Mouse (Mus musculus) urinary bladder, postnatal 10 days (tissue): Measurements from ENCODE around the gene Unc93a.
"Not testable (repeated sequence)": the region's sequence is repeated elsewhere in the genome, so short reads cannot be mapped to it uniquely, and the experiment has no call there.

Source experiments
- DNase-seq: peaks from one replicate; pipeline ENCODE4 v3.0.0; 2022; ENCODE audit warnings: low spot score

Unc93a gene

GRCm38 (mm10) chr17:13131710-13132109 lies at the start of gene Unc93a:
Gene Unc93a (minus strand): TSS chr17:13131810.
- not testable (repeated sequence) for DNase-seq

GRCm38 (mm10) chr17:13180491-13180890 lies 48.9 kb upstream of the Unc93a start:
- not testable (repeated sequence) for DNase-seq

GRCm38 (mm10) chr17:13179021-13179420 lies 47.4 kb upstream of the Unc93a start:
- not testable (repeated sequence) for DNase-seq

GRCm38 (mm10) chr17:13177796-13178195 lies 46.2 kb upstream of the Unc93a start:
- not testable (repeated sequence) for DNase-seq

- DNase-seq = not testable (repeated sequence)
These were observed 44.0 kb upstream of the Unc93a start for GRCm38 (mm10) chr17:13175609-13176008.

GRCm38 (mm10) chr17:13174029-13174428 lies 42.4 kb upstream of the Unc93a start:
- not testable (repeated sequence) for DNase-seq

GRCm38 (mm10) chr17:13173578-13173977 lies 42.0 kb upstream of the Unc93a start:
- DNase-seq = not testable (repeated sequence)

- not testable (repeated sequence) for DNase-seq
These were observed 14.5 kb upstream of the Unc93a start for GRCm38 (mm10) chr17:13146128-13146527.

- DNase-seq = not testable (repeated sequence)
These were observed 13.1 kb upstream of the Unc93a start for GRCm38 (mm10) chr17:13144580-13145215.

GRCm38 (mm10) chr17:13142665-13143064 lies 11.1 kb upstream of the Unc93a start:
- not testable (repeated sequence) for DNase-seq

GRCm38 (mm10) chr17:13135356-13135755 lies 3.7 kb upstream of the Unc93a start:
- DNase-seq = not testable (repeated sequence)

GRCm38 (mm10) chr17:13132352-13132751 lies 742 bp upstream of the Unc93a start:
- not testable (repeated sequence) for DNase-seq

GRCm38 (mm10) chr17:13129737-13130465 lies 1.7 kb downstream of the Unc93a start:
- not testable (repeated sequence) for DNase-seq

GRCm38 (mm10) chr17:13129324-13129723 lies 2.3 kb downstream of the Unc93a start:
- DNase-seq = not testable (repeated sequence)

GRCm38 (mm10) chr17:13124241-13124640 lies 7.4 kb downstream of the Unc93a start:
- DNase-seq = not testable (repeated sequence)

GRCm38 (mm10) chr17:13123308-13124038 lies 8.1 kb downstream of the Unc93a start:
- DNase-seq = not testable (repeated sequence)

GRCm38 (mm10) chr17:13112504-13113291 lies 18.9 kb downstream of the Unc93a start:
- not testable (repeated sequence) for DNase-seq

GRCm38 (mm10) chr17:13106563-13106962 lies 25.0 kb downstream of the Unc93a start:
- not testable (repeated sequence) for DNase-seq

GRCm38 (mm10) chr17:13092960-13093359 lies 38.6 kb downstream of the Unc93a start:
- not testable (repeated sequence) for DNase-seq

- not testable (repeated sequence) for DNase-seq
These were observed 39.4 kb downstream of the Unc93a start for GRCm38 (mm10) chr17:13092100-13092764.

- DNase-seq = not testable (repeated sequence)
These were observed 40.1 kb downstream of the Unc93a start for GRCm38 (mm10) chr17:13091510-13091909.
